Mouse (Mus musculus): ENCODE measurements around the gene 6430571L13Rik. TPM values are rescaled to one million over a fixed set of nuclear protein-coding genes. Genes with fewer than 3 reads are reported as not detected.

6430571L13Rik gene
- 0.70 and 0.72 TPM in 2 replicates for polyA plus RNA-seq (2014; fragmentation: Nextera tagmentation; extraction: Ambion mirVana)

- ATAC-seq (replicated peaks; ENCODE audit: insufficient number of reproducible peaks, low FRiP score, low TSS enrichment, low read depth) (peak; percentile 91), DNase-seq (ENCODE audit: low spot score) (peak; percentile 95)
- Histone ChIP-seq H3K4me1 (ENCODE audit: control insufficient read depth, insufficient read depth, low read length) (no peaks in the 10 kb centered on the region), H3K4me2 (ENCODE audit: low read depth, low read length) (peak within 1 kb of the TSS; percentile 85), H3K9me3 (replicated peaks; ENCODE audit: control insufficient read depth, low read length) (no peaks in the 10 kb centered on the region), H3K4me3 (ENCODE audit: low read depth, low read length) (peak within 1 kb of the TSS; percentile 60), H3K27me3 (ENCODE audit: control insufficient read depth, insufficient read depth, low read length) (no peaks in the 10 kb centered on the region), H3K36me3 (replicated peaks; ENCODE audit: control insufficient read depth, insufficient read depth, low read depth, low read length) (no peaks in the 10 kb centered on the region), H3K27ac (replicated peaks; ENCODE audit: low read depth, low read length) (no peak within 1 kb of the TSS), H3K9ac (replicated peaks; ENCODE audit: low read length) (peak within 1 kb of the TSS; percentile 61)
- WGBS = under 1% methylated on average over 34 of the region's 34 CpGs
These were observed at the start of gene 6430571L13Rik for GRCm38 (mm10) chr9:107340267-107340859. Gene 6430571L13Rik (plus strand): TSS chr9:107340602.

- Histone ChIP-seq H3K4me2 (ENCODE audit: low read depth, low read length) (no peak overlapping the region), H3K4me3 (ENCODE audit: low read depth, low read length) (no peak overlapping the region), H3K27me3 (ENCODE audit: control insufficient read depth, insufficient read depth, low read length) (peaks cover 2% of the 10 kb centered on the region; the same call in 1 of the 2 replicates)
These were observed 49.5 kb upstream of the 6430571L13Rik start for GRCm38 (mm10) chr9:107290897-107291296.

DNA sequence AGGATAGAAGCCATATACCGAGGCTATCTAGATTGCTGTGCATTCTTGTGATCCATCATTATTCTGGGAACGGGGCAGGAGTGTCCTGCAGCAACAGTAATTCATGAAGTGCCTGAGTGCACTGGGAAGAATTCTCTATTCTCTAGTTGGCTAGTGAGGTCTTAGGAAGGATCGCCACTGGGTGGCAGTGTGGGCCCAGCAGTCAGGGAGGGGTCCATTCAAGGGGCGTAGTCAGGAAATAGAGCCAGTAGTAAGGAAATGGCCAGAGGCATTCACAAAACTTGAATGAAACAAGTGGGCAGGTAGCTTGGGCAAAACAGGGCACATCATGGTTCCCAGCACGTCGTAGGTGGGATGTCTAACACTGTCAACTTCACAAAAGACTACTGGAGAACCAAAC is 46.2 kb upstream of the 6430571L13Rik start:
- Histone ChIP-seq H3K4me1 (ENCODE audit: control insufficient read depth, insufficient read depth, low read length) (no peaks in the 10 kb centered on the region; the same call in 1 of the 2 replicates), H3K9me3 (replicated peaks; ENCODE audit: control insufficient read depth, low read length) (no peaks in the 10 kb centered on the region), H3K4me3 (ENCODE audit: low read depth, low read length) (no peak overlapping the region), H3K27me3 (ENCODE audit: control insufficient read depth, insufficient read depth, low read length) (0 out of 2 replicates have a peak, but pooled peaks cover 2% of the 10 kb centered on the region), H3K4me2 (ENCODE audit: low read depth, low read length) (no peak overlapping the region), H3K9ac (replicated peaks; ENCODE audit: low read length) (no peak overlapping the region), H3K36me3 (replicated peaks; ENCODE audit: control insufficient read depth, insufficient read depth, low read depth, low read length) (no peaks in the 10 kb centered on the region), H3K27ac (replicated peaks; ENCODE audit: low read depth, low read length) (no peak overlapping the region)
- peak; percentile 78 for DNase-seq (ENCODE audit: low spot score)
- no peak for ATAC-seq (replicated peaks; ENCODE audit: insufficient number of reproducible peaks, low FRiP score, low TSS enrichment, low read depth)
- 6% methylated on average over 6 of the region's 6 CpGs for WGBS

More at GRCm38 (mm10) chr9:107290897-107291296, 49.5 kb upstream of the 6430571L13Rik start:
- DNase-seq (ENCODE audit: low spot score) (peak; percentile 91), ATAC-seq (replicated peaks; ENCODE audit: insufficient number of reproducible peaks, low FRiP score, low TSS enrichment, low read depth) (no peak)
- Histone ChIP-seq H3K9ac (replicated peaks; ENCODE audit: low read length) (no peak overlapping the region), H3K27ac (replicated peaks; ENCODE audit: low read depth, low read length) (no peak overlapping the region), H3K4me1 (ENCODE audit: control insufficient read depth, insufficient read depth, low read length) (no peaks in the 10 kb centered on the region; the same call in 1 of the 2 replicates), H3K36me3 (replicated peaks; ENCODE audit: control insufficient read depth, insufficient read depth, low read depth, low read length) (no peaks in the 10 kb centered on the region), H3K9me3 (replicated peaks; ENCODE audit: control insufficient read depth, low read length) (no peaks in the 10 kb centered on the region)
- WGBS = 29% methylated on average over 10 of the region's 10 CpGs

DNA sequence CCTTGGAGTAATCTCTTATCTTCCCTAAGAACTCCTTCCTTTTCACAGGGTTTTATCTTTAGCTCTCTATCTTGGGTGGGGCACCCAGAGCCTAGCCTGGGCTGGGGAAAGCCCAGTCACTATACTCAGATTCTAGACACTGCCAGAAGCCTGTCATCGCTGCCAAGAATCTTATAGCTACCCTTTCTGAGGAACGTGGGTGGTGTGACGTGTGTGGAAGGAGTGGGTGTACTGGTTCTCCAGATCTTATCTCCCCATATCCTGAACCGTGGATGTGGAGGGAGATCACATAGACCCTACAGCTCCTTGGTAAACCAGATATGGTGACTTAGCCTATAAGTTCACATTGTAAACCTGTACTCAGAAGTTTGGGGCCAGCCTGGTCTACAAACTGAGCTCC is 44.8 kb upstream of the 6430571L13Rik start:
- WGBS = 75% methylated on average over 4 of the region's 4 CpGs
- no peak for DNase-seq (ENCODE audit: low spot score)

DNA sequence AAGGTAGTCTGAATTCAATTTTAAA is 44.6 kb upstream of the 6430571L13Rik start, which contains the start of gene Cish:
Cish (plus strand) TSS at position 11 of the 25 bp plus-strand sequence.
- Histone ChIP-seq H3K27me3 (ENCODE audit: control insufficient read depth, insufficient read depth, low read length) (0 out of 2 replicates have a peak, but pooled peaks cover 2% of the 10 kb centered on the region), H3K36me3 (replicated peaks; ENCODE audit: control insufficient read depth, insufficient read depth, low read depth, low read length) (no peaks in the 10 kb centered on the region), H3K9me3 (replicated peaks; ENCODE audit: control insufficient read depth, low read length) (no peaks in the 10 kb centered on the region), H3K27ac (replicated peaks; ENCODE audit: low read depth, low read length) (no peak within 1 kb of the TSS), H3K4me3 (ENCODE audit: low read depth, low read length) (peak within 1 kb of the TSS; percentile 53), H3K4me1 (ENCODE audit: control insufficient read depth, insufficient read depth, low read length) (no peaks in the 10 kb centered on the region), H3K4me2 (ENCODE audit: low read depth, low read length) (peak within 1 kb of the TSS; percentile 79), H3K9ac (replicated peaks; ENCODE audit: low read length) (peak within 1 kb of the TSS; percentile 54)
- ATAC-seq (replicated peaks; ENCODE audit: insufficient number of reproducible peaks, low FRiP score, low TSS enrichment, low read depth) (no peak), DNase-seq (ENCODE audit: low spot score) (no peak)

More for the DNA sequence above, 44.8 kb upstream of the 6430571L13Rik start:
- Histone ChIP-seq H3K4me1 (ENCODE audit: control insufficient read depth, insufficient read depth, low read length) (no peaks in the 10 kb centered on the region), H3K9me3 (replicated peaks; ENCODE audit: control insufficient read depth, low read length) (no peaks in the 10 kb centered on the region), H3K4me2 (ENCODE audit: low read depth, low read length) (no peak overlapping the region), H3K9ac (replicated peaks; ENCODE audit: low read length) (no peak overlapping the region), H3K27me3 (ENCODE audit: control insufficient read depth, insufficient read depth, low read length) (0 out of 2 replicates have a peak, but pooled peaks cover 2% of the 10 kb centered on the region), H3K36me3 (replicated peaks; ENCODE audit: control insufficient read depth, insufficient read depth, low read depth, low read length) (no peaks in the 10 kb centered on the region), H3K27ac (replicated peaks; ENCODE audit: low read depth, low read length) (no peak overlapping the region), H3K4me3 (ENCODE audit: low read depth, low read length) (no peak overlapping the region)
- ATAC-seq (replicated peaks; ENCODE audit: insufficient number of reproducible peaks, low FRiP score, low TSS enrichment, low read depth) = no peak

DNA sequence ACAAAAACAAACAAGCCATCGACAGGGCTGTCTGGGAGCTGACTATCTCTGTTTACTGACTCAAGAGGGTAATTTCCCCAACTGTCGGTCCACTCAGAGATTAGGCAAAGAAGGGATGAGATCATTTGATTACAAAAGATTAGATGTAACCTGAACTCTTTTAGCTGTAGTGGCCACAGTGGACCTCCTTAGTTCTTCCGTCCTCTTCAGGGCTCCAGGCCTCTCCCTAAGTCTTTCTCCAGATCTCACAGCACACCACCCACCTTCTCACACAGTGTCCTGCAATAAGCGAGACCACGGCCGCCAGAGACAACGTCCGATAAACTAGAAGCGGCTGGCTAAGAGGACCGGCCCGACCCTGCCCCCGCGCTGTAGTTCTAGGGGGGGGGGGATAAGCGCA is 44.4 kb upstream of the 6430571L13Rik start:
- H3K4me3 ChIP-seq (ENCODE audit: low read depth, low read length) = peak overlapping the region; percentile 53
- no peak overlapping the region for H3K27ac ChIP-seq (replicated peaks; ENCODE audit: low read depth, low read length)
- DNase-seq (ENCODE audit: low spot score) (no peak), ATAC-seq (replicated peaks; ENCODE audit: insufficient number of reproducible peaks, low FRiP score, low TSS enrichment, low read depth) (peak; percentile 31)
- 8% methylated on average over 13 of the region's 14 CpGs for WGBS
- 0 out of 2 replicates have a peak, but pooled peaks cover 2% of the 10 kb centered on the region for H3K27me3 ChIP-seq (ENCODE audit: control insufficient read depth, insufficient read depth, low read length)
- peak overlapping the region; percentile 55 for H3K4me2 ChIP-seq (ENCODE audit: low read depth, low read length)
- no peaks in the 10 kb centered on the region for H3K36me3 ChIP-seq (replicated peaks; ENCODE audit: control insufficient read depth, insufficient read depth, low read depth, low read length)
- peak overlapping the region; percentile 46; the same call in 1 of the 2 replicates for H3K9ac ChIP-seq (replicated peaks; ENCODE audit: low read length)
- H3K9me3 ChIP-seq (replicated peaks; ENCODE audit: control insufficient read depth, low read length) = no peaks in the 10 kb centered on the region
- H3K4me1 ChIP-seq (ENCODE audit: control insufficient read depth, insufficient read depth, low read length) = no peaks in the 10 kb centered on the region

GRCm38 (mm10) chr9:107296501-107296965 is 43.9 kb upstream of the 6430571L13Rik start:
- H3K27me3 ChIP-seq (ENCODE audit: control insufficient read depth, insufficient read depth, low read length) = 0 out of 2 replicates have a peak, but pooled peaks cover 2% of the 10 kb centered on the region
- peak; percentile 96 for DNase-seq (ENCODE audit: low spot score)
- no peak overlapping the region for H3K27ac ChIP-seq (replicated peaks; ENCODE audit: low read depth, low read length)
- H3K36me3 ChIP-seq (replicated peaks; ENCODE audit: control insufficient read depth, insufficient read depth, low read depth, low read length) = no peaks in the 10 kb centered on the region
- H3K9me3 ChIP-seq (replicated peaks; ENCODE audit: control insufficient read depth, low read length) = no peaks in the 10 kb centered on the region
- peak overlapping the region; percentile 53 for H3K4me3 ChIP-seq (ENCODE audit: low read depth, low read length)
- H3K9ac ChIP-seq (replicated peaks; ENCODE audit: low read length) = peak overlapping the region; percentile 54
- under 1% methylated on average over 31 of the region's 31 CpGs for WGBS
- peak; percentile 95 for ATAC-seq (replicated peaks; ENCODE audit: insufficient number of reproducible peaks, low FRiP score, low TSS enrichment, low read depth)
- H3K4me1 ChIP-seq (ENCODE audit: control insufficient read depth, insufficient read depth, low read length) = no peaks in the 10 kb centered on the region
- peak overlapping the region; percentile 79 for H3K4me2 ChIP-seq (ENCODE audit: low read depth, low read length)

GRCm38 (mm10) chr9:107297059-107297458 is 43.3 kb upstream of the 6430571L13Rik start:
- ATAC-seq (replicated peaks; ENCODE audit: insufficient number of reproducible peaks, low FRiP score, low TSS enrichment, low read depth) (no peak), DNase-seq (ENCODE audit: low spot score) (peak; percentile 32)
- Histone ChIP-seq H3K27ac (replicated peaks; ENCODE audit: low read depth, low read length) (no peak overlapping the region), H3K9ac (replicated peaks; ENCODE audit: low read length) (peak overlapping the region; percentile 54), H3K4me3 (ENCODE audit: low read depth, low read length) (peak overlapping the region; percentile 53), H3K9me3 (replicated peaks; ENCODE audit: control insufficient read depth, low read length) (no peaks in the 10 kb centered on the region), H3K36me3 (replicated peaks; ENCODE audit: control insufficient read depth, insufficient read depth, low read depth, low read length) (no peaks in the 10 kb centered on the region), H3K27me3 (ENCODE audit: control insufficient read depth, insufficient read depth, low read length) (0 out of 2 replicates have a peak, but pooled peaks cover 2% of the 10 kb centered on the region), H3K4me1 (ENCODE audit: control insufficient read depth, insufficient read depth, low read length) (no peaks in the 10 kb centered on the region), H3K4me2 (ENCODE audit: low read depth, low read length) (peak overlapping the region; percentile 79)
- 12% methylated on average over 16 of the region's 16 CpGs for WGBS
